Mouse (Mus musculus): ENCODE measurements around the gene Hoxa11.

DNA sequence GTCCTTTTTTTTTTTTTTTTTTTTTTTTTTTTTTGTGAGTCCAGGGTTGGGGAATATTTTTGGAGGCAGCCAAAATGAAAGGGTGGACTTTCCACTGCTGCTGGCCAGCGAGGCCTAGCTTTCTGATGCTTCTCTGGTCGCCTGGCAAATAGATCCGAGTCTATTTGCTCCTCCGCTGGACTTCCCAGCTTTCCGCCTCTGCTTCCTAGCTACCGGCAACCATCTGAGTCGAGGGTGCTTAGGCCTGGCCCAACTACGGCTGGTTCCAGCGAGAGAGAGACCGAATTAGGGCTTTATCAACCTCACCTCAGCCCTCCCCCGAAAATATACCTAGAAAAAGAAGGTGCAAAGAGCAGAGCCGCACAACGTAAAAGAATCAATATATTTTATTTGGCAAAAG, 22.9 kb downstream of the Hoxa11 start:
- no peak for TF ChIP-seq CTCF (IDR thresholded peaks at IDR 0.05; ENCODE audit: extremely low read depth, insufficient read depth, insufficient read length, insufficient replicate concordance)
- no peak for TF ChIP-seq POLR2A (IDR thresholded peaks at IDR 0.05; ENCODE audit: low read depth, low read length)
